Mouse (Mus musculus): Measurements from ENCODE around the gene B3galt2. TPM values are rescaled to one million over a fixed set of nuclear protein-coding genes. Genes with fewer than 3 reads are reported as not detected.

B3galt2 gene
- total and polyA plus RNA-seq, 3 experiments = 0.01 to 0.04 TPM; not detected in 1

Other genes with a start within 250 kb of the B3galt2 start
- 11.6 and 13.6 TPM in 2 replicates for gene Cdc73, start 62.2 kb downstream of the B3galt2 start, total RNA-seq (2012; rRNA removed)
- 10 to 100 TPM; 55.2 to 65.8 TPM for gene Cdc73, start 62.2 kb downstream of the B3galt2 start, polyA plus RNA-seq (2012; ENCODE audit: insufficient read depth in 1 of 2, insufficient read length in 2 of 2, low read depth in 1 of 2, low replicate concordance in 2 of 2, missing spikeins in 1 of 2)
- gene Glrx2, start 75.7 kb downstream of the B3galt2 start, total RNA-seq (2012; rRNA removed) = 23.4 and 25.3 TPM in 2 replicates
- gene Glrx2, start 75.7 kb downstream of the B3galt2 start, polyA plus RNA-seq (2012; ENCODE audit: insufficient read depth in 1 of 2, insufficient read length in 2 of 2, low read depth in 1 of 2, low replicate concordance in 2 of 2, missing spikeins in 1 of 2) = 10 to 100 TPM in 1 of 2 experiments, not detected in 1; 61.6 TPM
- gene Trove2, start 136.4 kb downstream of the B3galt2 start, total RNA-seq (2012; rRNA removed) = 4.6 and 5.5 TPM in 2 replicates
- 1 to 10 TPM in 1 of 2 experiments, not detected in 1; 4.5 TPM for gene Trove2, start 136.4 kb downstream of the B3galt2 start, polyA plus RNA-seq (2012; ENCODE audit: insufficient read depth in 1 of 2, insufficient read length in 2 of 2, low read depth in 1 of 2, low replicate concordance in 2 of 2, missing spikeins in 1 of 2)
- 110 and 116 TPM in 2 replicates for gene Uchl5, start 136.6 kb downstream of the B3galt2 start, total RNA-seq (2012; rRNA removed)
- 100 to 1,000 TPM in 1 of 2 experiments, 10 to 100 TPM in 1; 86.5 to 154 TPM for gene Uchl5, start 136.6 kb downstream of the B3galt2 start, polyA plus RNA-seq (2012; ENCODE audit: insufficient read depth in 1 of 2, insufficient read length in 2 of 2, low read depth in 1 of 2, low replicate concordance in 2 of 2, missing spikeins in 1 of 2)